Mouse (Mus musculus): Measurements from ENCODE around the gene Gm4737. TPM values are rescaled to one million over a fixed set of nuclear protein-coding genes. Genes with fewer than 3 reads are reported as not detected.

The Gm4737 gene
- polyA plus RNA-seq, 1 experiment: 3.4 TPM

Other genes starting within 250 kb of the Gm4737 start
- gene Phldb2, start 201.5 kb downstream of the Gm4737 start, polyA plus RNA-seq (2012; rRNA removed): 6.2 and 7.0 TPM in 2 replicates
- gene Plcxd2, start 144.9 kb downstream of the Gm4737 start, polyA plus RNA-seq (2012; rRNA removed): 28.2 and 33.5 TPM in 2 replicates
- 0.06 TPM in 1 of 2 replicates, not detected in the other for gene Cd96, start 34.8 kb downstream of the Gm4737 start, polyA plus RNA-seq (2012; rRNA removed)

Data from frontal cortex, adult 2 months (tissue).